Mouse (Mus musculus) embryonic fibroblast, embryonic 13.5 days (primary cell): ENCODE results near the gene Arhgap18. TPM values are rescaled to one million over a fixed set of nuclear protein-coding genes. Genes with fewer than 3 reads are reported as not detected.

ENCODE experiments used
- H3K27ac ChIP-seq: 2 replicates; pipeline ENCODE4 v1.5.1; 2012; ENCODE audit warnings: low read length, control low read depth, inconsistent platforms; ENCODE audit not compliant: insufficient read depth
- H3K4me1 ChIP-seq: 2 replicates; pipeline ENCODE4 v1.6.1; 2011; ENCODE audit warnings: low read length; ENCODE audit not compliant: control insufficient read depth, insufficient read depth
- H3K4me3 ChIP-seq: 2 replicates; pipeline ENCODE4 v1.5.1; 2011; ENCODE audit warnings: mild to moderate bottlenecking, control low read depth, low read length; ENCODE audit not compliant: insufficient read depth
- CTCF ChIP-seq: IDR thresholded peaks from 2 replicates; pipeline ENCODE4 v1.5.1; 2011; ENCODE audit warnings: mild to moderate bottlenecking, control low read depth, low read length, moderate library complexity, borderline replicate concordance; ENCODE audit not compliant: insufficient read depth
- POLR2A ChIP-seq: IDR thresholded peaks from 2 replicates; pipeline ENCODE4 v1.6.1; 2011; ENCODE audit warnings: low read depth, mild to moderate bottlenecking, control low read depth, low read length, moderate library complexity
- polyA plus RNA-seq: library from polyadenylated mRNA; stranded (reverse); fragments of >200 nt; gene quantifications from 2 replicates; pipeline ENCODE4 v1.2.4, GENCODE M21; 2011; ENCODE audit warnings: low read depth; ENCODE audit not compliant: missing spikeins, insufficient read length

Arhgap18 gene
- 5.2 and 9.4 TPM in 2 replicates for polyA plus RNA-seq

- Histone ChIP-seq H3K4me3 (no peak within 1 kb of the TSS), H3K27ac (no peak within 1 kb of the TSS), H3K4me1 (no peaks in the 10 kb centered on the region)
- TF ChIP-seq CTCF, result no peak
- no peak for TF ChIP-seq POLR2A
Observed at GRCm38 (mm10) chr10:26752929-26753567, at the start of gene Arhgap18. Arhgap18 (plus strand) TSS chr10:26753421.

- no peak overlapping the region for H3K4me3 ChIP-seq
- H3K27ac ChIP-seq, result no peak overlapping the region
Observed at GRCm38 (mm10) chr10:26710458-26711011, 42.7 kb upstream of the Arhgap18 start.

GRCm38 (mm10) chr10:26711068-26711467 is 42.2 kb upstream of the Arhgap18 start:
- Histone ChIP-seq H3K4me3 (no peak overlapping the region), H3K27ac (no peak overlapping the region), H3K4me1 (peaks cover 2% of the 10 kb centered on the region; the same call in 1 of the 2 replicates)
- no peak for TF ChIP-seq POLR2A
- TF ChIP-seq CTCF, result no peak

More at GRCm38 (mm10) chr10:26710458-26711011, 42.7 kb upstream of the Arhgap18 start:
- peaks cover 2% of the 10 kb centered on the region; the same call in 1 of the 2 replicates for H3K4me1 ChIP-seq
- TF ChIP-seq POLR2A (no peak), CTCF (no peak)

DNA sequence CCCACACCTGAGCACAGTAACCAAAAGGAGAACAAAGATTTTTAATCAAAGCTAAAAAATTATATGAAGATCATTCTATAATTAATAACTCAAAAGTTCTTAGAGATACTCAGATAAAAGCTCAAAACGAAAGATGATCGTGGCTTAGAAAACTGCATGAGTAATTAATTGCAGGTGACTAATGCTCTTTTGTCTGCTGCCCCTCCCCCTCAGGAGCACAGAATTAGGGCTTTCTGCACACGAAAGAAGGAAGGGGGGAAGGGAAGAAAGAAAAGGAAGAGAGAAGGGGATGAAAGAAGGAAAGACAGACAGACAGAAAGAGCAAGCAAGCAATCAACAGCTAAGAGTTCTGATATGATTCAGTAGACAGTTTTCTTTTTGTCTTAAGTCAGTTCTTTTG is 39.2 kb upstream of the Arhgap18 start:
- H3K4me1 ChIP-seq, result peaks cover 2% of the 10 kb centered on the region; the same call in 1 of the 2 replicates
- no peak overlapping the region for H3K27ac ChIP-seq
- TF ChIP-seq POLR2A (no peak), CTCF (no peak)
- H3K4me3 ChIP-seq, result no peak overlapping the region

DNA sequence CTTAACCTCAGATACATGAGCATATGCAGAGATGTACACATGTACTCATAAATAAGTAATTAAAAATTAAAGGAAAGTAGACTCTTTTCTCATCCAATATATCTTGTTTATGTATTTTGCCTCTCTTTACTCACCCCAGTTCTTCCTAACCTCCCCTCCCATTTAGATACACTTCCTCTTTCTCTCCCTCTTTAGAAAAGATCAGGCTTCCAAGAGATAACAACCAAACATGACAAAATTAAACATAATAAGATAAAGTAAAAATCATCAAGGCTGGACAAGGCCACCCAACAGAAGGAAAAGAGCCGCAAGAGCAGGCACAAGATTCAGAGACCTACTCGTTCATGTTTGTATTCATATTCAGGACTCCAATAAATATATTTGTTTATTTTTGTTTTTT is 28.5 kb upstream of the Arhgap18 start:
- Histone ChIP-seq H3K4me3 (no peak overlapping the region), H3K4me1 (no peaks in the 10 kb centered on the region), H3K27ac (no peak overlapping the region)
- TF ChIP-seq CTCF, result no peak
- TF ChIP-seq POLR2A, result no peak

DNA sequence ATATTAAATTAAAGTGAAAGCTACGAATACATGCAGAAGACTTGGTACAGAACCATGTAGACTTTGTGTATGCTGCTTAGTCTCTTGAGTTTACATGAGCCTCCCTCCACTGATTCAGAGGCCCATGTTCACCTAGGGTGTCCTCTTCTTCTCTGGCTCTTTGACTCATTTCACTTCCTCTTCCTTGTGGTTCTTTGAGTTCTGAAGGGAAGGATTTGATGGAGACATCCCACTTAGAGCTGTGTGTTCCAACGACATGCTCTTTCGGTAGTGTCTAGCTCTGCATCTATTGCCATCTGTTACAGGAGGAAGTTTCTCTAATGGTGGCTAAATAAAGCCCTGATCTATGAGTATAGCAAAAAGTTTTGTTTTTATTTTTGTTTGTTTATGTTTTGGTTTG is 28.0 kb upstream of the Arhgap18 start:
- no peaks in the 10 kb centered on the region for H3K4me1 ChIP-seq
- H3K27ac ChIP-seq, result no peak overlapping the region
- H3K4me3 ChIP-seq, result no peak overlapping the region
- TF ChIP-seq CTCF, result no peak
- no peak for TF ChIP-seq POLR2A

GRCm38 (mm10) chr10:26750827-26751226 is 2.4 kb upstream of the Arhgap18 start:
- Histone ChIP-seq H3K27ac (no peak overlapping the region), H3K4me1 (no peaks in the 10 kb centered on the region), H3K4me3 (no peak overlapping the region)
- no peak for TF ChIP-seq CTCF
- no peak for TF ChIP-seq POLR2A

- H3K27ac ChIP-seq, result no peak overlapping the region
- H3K4me3 ChIP-seq, result no peak overlapping the region
- TF ChIP-seq POLR2A, result no peak
- no peak for TF ChIP-seq CTCF
- H3K4me1 ChIP-seq, result no peaks in the 10 kb centered on the region
Observed at GRCm38 (mm10) chr10:26752064-26752928, 925 bp upstream of the Arhgap18 start.

GRCm38 (mm10) chr10:26754006-26754405 is 785 bp downstream of the Arhgap18 start:
- H3K27ac ChIP-seq, result no peak overlapping the region
- H3K4me1 ChIP-seq, result no peaks in the 10 kb centered on the region
- TF ChIP-seq POLR2A (no peak), CTCF (no peak)
- H3K4me3 ChIP-seq, result no peak overlapping the region
